12 mouse cellular contexts compared by ENCODE assay signal in genomic region chr5:144051268-144051667, GRCm38 (mm10). TPM values are rescaled to one million over a fixed set of nuclear protein-coding genes. Genes with fewer than 3 reads are reported as not detected.
DNase-seq lines count a peak whose midpoint lies in the region; ATAC-seq and TF ChIP-seq lines count a peak whose summit lies in the region.
"Had no signal": no experiment of that assay in that cellular context is flagged by ENCODE, and none has a peak within 500 bp of the region (broad histone marks: within the 10 kb centered on the region; RNA-seq: fewer than 3 reads in every experiment).

No protein-coding gene starts in this region.

- TF ChIP-seq EP300 in liver, postnatal 0 days (IDR thresholded peaks at IDR 0.05; ENCODE audit: low read depth), result no peak

- ATAC-seq in kidney, embryonic 14.5 days (ENCODE audit: low FRiP score, low TSS enrichment), result no peak
- ATAC-seq in liver, postnatal 0 days, result no peak
- ATAC-seq in frontal cortex, adult (ENCODE audit: low TSS enrichment), result no peak

- in situ Hi-C loops in ES-E14 (cut with MboI; ENCODE audit: low sequenced_read_pairs in 2 of 2, unreplicated experiment in 2 of 2), result no loop called here

- H3K27me3 ChIP-seq in kidney, embryonic 14.5 days (ENCODE audit: control insufficient read depth, insufficient read depth, low read length), result no peaks in the 10 kb centered on the region
- no peaks in the 10 kb centered on the region for H3K27me3 ChIP-seq in liver, postnatal 0 days (ENCODE audit: insufficient read depth, low read length)
- H3K27me3 ChIP-seq: neural tube, embryonic 12.5 days had no signal

- H3K4me2 ChIP-seq in kidney, embryonic 14.5 days (replicated peaks; ENCODE audit: low read depth, low read length), result no peak overlapping the region
- no peak overlapping the region for H3K4me2 ChIP-seq in liver, postnatal 0 days (ENCODE audit: low read depth, low read length)
- H3K4me2 ChIP-seq: heart, embryonic 13.5 days; neural tube, embryonic 12.5 days had no signal

- no peak overlapping the region for H3K9ac ChIP-seq in kidney, embryonic 14.5 days (ENCODE audit: low read depth, low read length)
- no peak overlapping the region for H3K9ac ChIP-seq in ES-E14 (ENCODE audit: insufficient read depth, low read depth, low read length, poor library complexity, severe bottlenecking)
- H3K9ac ChIP-seq in liver, postnatal 0 days (replicated peaks), result no peak overlapping the region
- H3K9ac ChIP-seq: heart, embryonic 13.5 days; neural tube, embryonic 12.5 days had no signal

- TF ChIP-seq CTCF in liver, postnatal 0 days (IDR thresholded peaks at IDR 0.05; ENCODE audit: low read depth), result peak; percentile 63

- no peaks in the 10 kb centered on the region for H3K36me3 ChIP-seq in kidney, embryonic 14.5 days (ENCODE audit: control insufficient read depth, insufficient read depth, low read length)
- H3K36me3 ChIP-seq in ES-E14 (ENCODE audit: control insufficient read depth, insufficient read depth, low read length, poor library complexity, severe bottlenecking), result no peaks in the 10 kb centered on the region
- no peaks in the 10 kb centered on the region for H3K36me3 ChIP-seq in liver, postnatal 0 days (replicated peaks; ENCODE audit: insufficient read depth, low read length)
- H3K36me3 ChIP-seq: heart, embryonic 13.5 days; neural tube, embryonic 12.5 days had no signal

- H3K4me3 ChIP-seq in kidney, embryonic 14.5 days (ENCODE audit: low read length), result no peak overlapping the region
- no peak overlapping the region for H3K4me3 ChIP-seq in ES-E14 (ENCODE audit: insufficient read depth in 1 of 2, low read depth in 1 of 2, low read length in 2 of 2, poor library complexity in 1 of 2, severe bottlenecking in 1 of 2)
- H3K4me3 ChIP-seq in liver, postnatal 0 days (ENCODE audit: low read depth, low read length), result no peak overlapping the region
- H3K4me3 ChIP-seq: heart, embryonic 13.5 days; neural tube, embryonic 12.5 days had no signal

- H3K9me3 ChIP-seq in kidney, embryonic 14.5 days (ENCODE audit: control insufficient read depth, low read length), result no peaks in the 10 kb centered on the region
- H3K9me3 ChIP-seq in ES-E14 (ENCODE audit: control insufficient read depth, insufficient read depth, low read depth, low read length), result no peaks in the 10 kb centered on the region
- no peaks in the 10 kb centered on the region for H3K9me3 ChIP-seq in liver, postnatal 0 days (ENCODE audit: low read length)
- H3K9me3 ChIP-seq: heart, embryonic 13.5 days; neural tube, embryonic 12.5 days had no signal

- H3K27ac ChIP-seq in kidney, embryonic 14.5 days (ENCODE audit: low read depth, low read length), result no peak overlapping the region
- H3K27ac ChIP-seq in ES-E14 (ENCODE audit: insufficient read depth, low read depth, low read length, poor library complexity, severe bottlenecking), result no peak overlapping the region
- no peak overlapping the region for H3K27ac ChIP-seq in liver, postnatal 0 days (ENCODE audit: low read depth)
- H3K27ac ChIP-seq: heart, embryonic 13.5 days; neural tube, embryonic 12.5 days had no signal

- no peaks in the 10 kb centered on the region for H3K4me1 ChIP-seq in kidney, embryonic 14.5 days (ENCODE audit: control insufficient read depth, insufficient read depth, low read length)
- peaks cover 0 to 2% of the 10 kb centered on the region in 2 experiments; a peak in 1 of 4 replicates for H3K4me1 ChIP-seq in ES-E14 (ENCODE audit: control insufficient read depth in 2 of 2, insufficient read depth in 2 of 2, low read length in 2 of 2, poor library complexity in 1 of 2)
- no peaks in the 10 kb centered on the region for H3K4me1 ChIP-seq in liver, postnatal 0 days (ENCODE audit: insufficient read depth)
- H3K4me1 ChIP-seq: heart, embryonic 13.5 days had no signal

- peak; percentile 13 for DNase-seq in kidney, adult 18-20 months
- peak; percentile 46 for DNase-seq in 3T3-L1 (ENCODE audit: low read depth, low spot score)
- peak; percentile 25 for DNase-seq in ES-E14 (ENCODE audit: low read depth, low spot score)
- DNase-seq in liver, postnatal 0 days, result peak; percentile 20
- DNase-seq in cerebellum, postnatal 25 days, result no peak
- DNase-seq in left cerebral cortex, adult 9 months (ENCODE audit: low spot score in 2 of 2), result no peak

TF ChIP-seq in ES-E14, 5 proteins besides CTCF, POLR2A, EP300 and RAD21:
- TF ChIP-seq CHD2 (IDR thresholded peaks at IDR 0.05; ENCODE audit: low read depth, low read length), result no peak
- TF ChIP-seq MAFK (IDR thresholded peaks at IDR 0.05; ENCODE audit: insufficient read depth, low read depth, low read length), result no peak
- TF ChIP-seq ZNF384 (IDR thresholded peaks at IDR 0.05; ENCODE audit: low read depth, low read length), result no peak
- TF ChIP-seq ZC3H11A (IDR thresholded peaks at IDR 0.05; ENCODE audit: borderline replicate concordance, low read depth, low read length), result no peak
- no peak for TF ChIP-seq HCFC1 (IDR thresholded peaks at IDR 0.05; ENCODE audit: borderline replicate concordance, insufficient read depth, low read length)

RNA-seq across cellular contexts. Expression of gene Ocm, which starts 24.8 kb away (rescaled TPM):
- 6.5 and 8.2 TPM in 2 replicates for polyA plus RNA-seq in kidney, embryonic 14.5 days (2014; fragmentation: Nextera tagmentation; extraction: Ambion mirVana)
- not detected in 2 replicates for total RNA-seq in ES-E14 (2012; rRNA removed)
- polyA plus RNA-seq in liver, postnatal 0 days (2015; fragmentation: Nextera tagmentation; extraction: Ambion mirVana), result not detected in 2 replicates
- total RNA-seq: layer of hippocampus, adult 18-20 months had no signal
- polyA plus RNA-seq: forebrain, embryonic 11.5 days; heart, embryonic 13.5 days had no signal

RNA-seq across cellular contexts. Expression of gene Ccz1, which starts 36.6 kb away (rescaled TPM):
- 85.2 and 97.1 TPM in 2 replicates for polyA plus RNA-seq in kidney, embryonic 14.5 days (2014; fragmentation: Nextera tagmentation; extraction: Ambion mirVana)
- 50.7 and 75.8 TPM in 2 replicates for total RNA-seq in ES-E14 (2012; rRNA removed)
- polyA plus RNA-seq in liver, postnatal 0 days (2015; fragmentation: Nextera tagmentation; extraction: Ambion mirVana), result 30.5 and 31.5 TPM in 2 replicates

RNA-seq across cellular contexts. Expression of gene Lmtk2, which starts 49.0 kb away (rescaled TPM):
- polyA plus RNA-seq in kidney, embryonic 14.5 days (2014; fragmentation: Nextera tagmentation; extraction: Ambion mirVana), result 4.1 and 6.8 TPM in 2 replicates
- total RNA-seq in ES-E14 (2012; rRNA removed), result 61.2 and 93.0 TPM in 2 replicates
- polyA plus RNA-seq in liver, postnatal 0 days (2015; fragmentation: Nextera tagmentation; extraction: Ambion mirVana), result 1.1 and 1.2 TPM in 2 replicates

Comparison
In these comparisons a context has a peak if more than half of its experiments do, and no peak if none do; other contexts are left out.
1. DNase-seq: peak in kidney, adult 18-20 months (single experiment), 3T3-L1 (single experiment), ES-E14 (single experiment) and liver, postnatal 0 days (single experiment); none in cerebellum, postnatal 25 days (0 of 2) and left cerebral cortex, adult 9 months (0 of 2).